Mouse (Mus musculus) embryonic facial prominence, embryonic 15.5 days (tissue): ENCODE data around the gene Gm45799. TPM values are rescaled to one million over a fixed set of nuclear protein-coding genes. Genes with fewer than 3 reads are reported as not detected.
A peak's percentile ranks its signal among the peaks of the same experiment; 100 is the strongest.

Source experiments
- ATAC-seq: fragments of 200-750 bp; cut with Nextera tagmentation; 2 replicates; pipeline ENCODE4 v1.8.0; 2017; ENCODE audit warnings: low read depth, moderate TSS enrichment; ENCODE audit not compliant: insufficient number of reproducible peaks, low FRiP score, low TSS enrichment
- H3K27ac ChIP-seq: fragments of 300-500 bp; sonication (generic); replicated peaks from 2 replicates; pipeline ENCODE4 v1.5.1; 2015; ENCODE audit warnings: mild to moderate bottlenecking, inconsistent platforms
- H3K27me3 ChIP-seq: fragments of 300-500 bp; sonication (generic); 2 replicates; pipeline ENCODE4 v1.6.1; 2015; ENCODE audit warnings: inconsistent platforms
- H3K36me3 ChIP-seq: fragments of 300-500 bp; sonication (generic); 2 replicates; pipeline ENCODE4 v1.6.1; 2015; ENCODE audit warnings: mild to moderate bottlenecking, inconsistent platforms
- H3K4me1 ChIP-seq: fragments of 300-500 bp; sonication (generic); 2 replicates; pipeline ENCODE4 v1.6.1; 2015; ENCODE audit warnings: inconsistent platforms
- H3K4me2 ChIP-seq: fragments of 300-500 bp; sonication (generic); replicated peaks from 2 replicates; pipeline ENCODE4 v1.6.1; 2015; ENCODE audit warnings: mild to moderate bottlenecking, inconsistent platforms
- H3K4me3 ChIP-seq: fragments of 300-500 bp; sonication (generic); replicated peaks from 2 replicates; pipeline ENCODE4 v1.5.1; 2015; ENCODE audit warnings: mild to moderate bottlenecking, inconsistent platforms
- H3K9ac ChIP-seq: fragments of 300-500 bp; sonication (generic); 2 replicates; pipeline ENCODE4 v1.6.1; 2015; ENCODE audit warnings: inconsistent platforms
- H3K9me3 ChIP-seq: fragments of 300-500 bp; sonication (generic); replicated peaks from 2 replicates; pipeline ENCODE4 v1.6.1; 2016; ENCODE audit warnings: inconsistent platforms
- WGBS: fragments of 180-500 bp; shearing (Covaris S2); methylation state at CpG from one replicate; pipeline ENCODE4 v1.1.7; 2015; 5-methylcytosine and 5-hydroxymethylcytosine counted together
- polyA plus RNA-seq: library from polyadenylated mRNA; unstranded; fragments of >200 nt; fragmentation: Nextera tagmentation; extraction: Ambion mirVana; gene quantifications from 2 replicates; pipeline ENCODE4 v1.2.1, GENCODE M21; 2015

Gene Gm45799
- polyA plus RNA-seq, 1 experiment from 2014 or later, result 33.1 TPM

DNA sequence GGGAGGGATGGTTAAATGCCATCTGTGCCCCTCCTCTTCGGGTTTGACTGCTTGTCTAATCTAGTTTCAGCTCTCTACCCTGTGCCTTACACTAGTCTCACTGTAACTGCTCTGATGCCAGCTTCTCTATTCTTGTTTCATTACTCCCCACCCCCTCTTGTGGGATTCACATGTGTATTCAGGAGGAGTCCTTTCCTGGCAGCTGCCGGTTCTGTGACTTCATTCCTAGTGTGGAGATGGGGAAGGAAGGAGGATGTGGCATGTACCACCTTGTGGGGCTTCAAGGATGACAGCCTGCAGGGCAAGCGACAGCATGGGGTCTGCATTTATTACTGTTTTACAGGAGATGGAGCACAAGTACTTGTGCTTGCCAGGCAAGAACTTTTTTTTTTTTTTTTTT, 1.6 kb downstream of the Gm45799 start:
- no peaks in the 10 kb centered on the region for H3K9me3 ChIP-seq
- H3K9ac ChIP-seq, result no peak overlapping the region
- no peak for ATAC-seq
- no peaks in the 10 kb centered on the region for H3K27me3 ChIP-seq
- H3K4me1 ChIP-seq, result peaks cover 32% of the 10 kb centered on the region
- 48% methylated on average over 3 of the region's 3 CpGs for WGBS
- H3K27ac ChIP-seq, result 0 out of 2 replicates have a peak overlapping the region, but pooled peaks have one; percentile 12
- peaks cover 30% of the 10 kb centered on the region for H3K36me3 ChIP-seq
- peak overlapping the region; percentile 86; the same call in 1 of the 2 replicates for H3K4me2 ChIP-seq
- peak overlapping the region; percentile 85 for H3K4me3 ChIP-seq

- peak; percentile 90 for ATAC-seq
- H3K4me2 ChIP-seq, result peak within 1 kb of the TSS; percentile 83
- H3K4me1 ChIP-seq, result peaks cover 8% of the 10 kb centered on the region
- 2% methylated on average over 17 of the region's 17 CpGs for WGBS
- peak within 1 kb of the TSS; percentile 71 for H3K27ac ChIP-seq
- no peaks in the 10 kb centered on the region for H3K27me3 ChIP-seq
- H3K4me3 ChIP-seq, result peak within 1 kb of the TSS; percentile 49
- peak within 1 kb of the TSS; percentile 31 for H3K9ac ChIP-seq
- H3K36me3 ChIP-seq, result peaks cover 3% of the 10 kb centered on the region; the same call in 1 of the 2 replicates
- H3K9me3 ChIP-seq, result no peaks in the 10 kb centered on the region
Observed at GRCm38 (mm10) chr7:105650639-105651435, 10.5 kb downstream of the Gm45799 start, which contains the start of gene Dnhd1. Gene Dnhd1, plus strand, starts transcription at chr7:105650827.

DNA sequence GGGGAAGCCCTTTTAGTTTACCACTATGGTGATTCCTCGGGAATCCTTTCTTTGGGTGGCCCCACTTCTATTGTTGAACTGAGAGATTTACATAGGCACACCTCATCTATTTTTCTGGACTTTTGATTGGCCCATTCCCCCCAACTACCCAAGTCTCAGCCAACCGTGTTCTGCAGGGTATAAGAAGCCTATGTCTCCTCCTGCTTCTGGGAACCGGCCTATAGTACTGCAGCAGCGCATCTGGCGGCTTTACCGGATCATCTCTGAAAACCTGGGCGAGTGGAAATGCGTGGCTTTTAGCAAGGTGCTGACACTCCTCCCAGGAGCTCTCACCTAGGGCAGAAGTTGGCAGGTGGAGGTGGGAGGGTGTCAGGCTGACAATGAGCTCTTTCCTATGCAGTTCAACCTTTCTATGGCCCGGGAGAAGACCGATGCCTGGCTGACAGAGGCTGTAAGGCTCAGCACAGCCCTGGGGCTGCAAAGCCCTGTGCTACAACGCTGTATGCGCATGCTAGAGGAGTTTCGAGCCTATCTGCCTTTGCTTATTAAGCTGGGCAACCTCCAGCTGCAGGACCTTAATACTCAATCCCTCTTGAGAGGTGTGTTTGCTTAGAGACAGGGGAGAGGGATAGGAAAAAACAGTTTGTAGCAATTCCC, 45.3 kb downstream of the Gm45799 start:
- Histone ChIP-seq H3K36me3 (no peaks in the 10 kb centered on the region), H3K4me2 (no peak overlapping the region), H3K27ac (no peak overlapping the region), H3K9ac (no peak overlapping the region), H3K9me3 (no peaks in the 10 kb centered on the region), H3K27me3 (no peaks in the 10 kb centered on the region), H3K4me3 (no peak overlapping the region), H3K4me1 (no peaks in the 10 kb centered on the region)
- ATAC-seq, result no peak
- WGBS, result 18% methylated on average over 13 of the region's 13 CpGs

DNA sequence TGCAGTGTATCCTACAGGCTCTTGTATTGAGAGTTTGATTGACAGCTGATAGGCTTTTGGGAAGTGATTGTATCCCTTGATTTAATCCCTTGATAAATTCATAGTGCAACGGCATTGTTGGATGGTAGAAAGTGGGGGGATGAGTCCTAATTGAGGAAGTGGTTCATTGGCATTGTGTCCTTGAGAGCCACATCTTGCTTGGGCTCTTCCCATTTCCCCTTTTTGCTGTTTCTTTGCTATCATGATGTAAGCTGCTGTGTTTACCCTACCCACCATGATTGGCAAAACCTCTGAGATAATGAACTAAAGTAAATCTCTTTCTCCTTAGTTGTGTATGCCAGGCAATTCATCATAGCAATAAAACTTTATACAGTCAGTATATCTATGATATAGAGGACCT, 50.5 kb downstream of the Gm45799 start:
- no peaks in the 10 kb centered on the region for H3K36me3 ChIP-seq
- H3K4me3 ChIP-seq, result no peak overlapping the region
- no peak for ATAC-seq
- WGBS, result 58% methylated on average over 1 of the region's 1 CpGs
- H3K4me1 ChIP-seq, result no peaks in the 10 kb centered on the region
- H3K4me2 ChIP-seq, result no peak overlapping the region
- no peak overlapping the region for H3K27ac ChIP-seq
- no peaks in the 10 kb centered on the region for H3K9me3 ChIP-seq
- no peaks in the 10 kb centered on the region for H3K27me3 ChIP-seq
- H3K9ac ChIP-seq, result no peak overlapping the region

DNA sequence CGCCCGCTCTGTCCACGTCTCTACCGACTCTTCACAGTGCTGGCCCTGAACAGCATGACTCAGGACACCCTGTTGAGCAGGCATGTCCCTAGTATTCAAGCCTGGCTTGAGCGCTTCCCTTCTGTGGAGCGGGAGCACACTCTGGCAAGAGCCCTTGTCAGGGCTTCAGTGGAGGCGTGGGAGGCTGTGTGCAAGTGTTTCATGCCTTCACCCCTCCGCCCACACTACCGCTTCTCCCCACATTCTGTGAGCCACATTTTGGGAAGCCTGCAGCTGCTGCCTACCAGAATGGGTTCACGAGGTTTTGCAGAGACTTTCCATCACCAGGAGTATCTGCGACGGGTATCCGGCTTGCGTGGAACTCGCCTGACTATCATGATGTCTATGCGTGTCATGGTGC, 62.8 kb downstream of the Gm45799 start:
- Histone ChIP-seq H3K27ac (no peak overlapping the region), H3K36me3 (no peaks in the 10 kb centered on the region), H3K9ac (no peak overlapping the region), H3K9me3 (no peaks in the 10 kb centered on the region), H3K4me3 (no peak overlapping the region), H3K4me2 (no peak overlapping the region), H3K27me3 (no peaks in the 10 kb centered on the region), H3K4me1 (no peaks in the 10 kb centered on the region)
- no peak for ATAC-seq
- WGBS, result 85% methylated on average over 16 of the region's 16 CpGs

DNA sequence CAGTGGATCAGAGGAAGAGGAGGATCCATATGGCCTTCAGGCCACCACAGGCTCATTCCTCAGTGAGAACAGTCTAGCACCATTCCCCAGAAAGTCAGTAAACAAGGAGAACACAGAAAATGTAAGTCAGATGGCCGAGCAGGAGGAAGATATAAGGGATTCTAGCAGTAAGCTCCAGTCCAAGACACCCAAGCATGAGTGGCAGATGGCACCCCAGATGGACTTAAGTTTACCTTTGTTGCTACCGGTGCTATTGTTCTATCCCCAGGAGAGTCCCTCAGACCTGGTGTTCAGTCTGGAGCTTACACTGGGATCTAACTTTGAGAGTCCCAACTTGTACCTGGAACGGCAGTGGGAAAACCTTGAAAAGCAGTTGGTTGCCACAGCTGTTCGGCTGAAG, 63.5 kb downstream of the Gm45799 start:
- H3K27me3 ChIP-seq, result no peaks in the 10 kb centered on the region

GRCm38 (mm10) chr7:105708733-105709132, 68.4 kb downstream of the Gm45799 start:
- no peak for ATAC-seq
- Histone ChIP-seq H3K9me3 (no peaks in the 10 kb centered on the region), H3K27me3 (no peaks in the 10 kb centered on the region), H3K4me2 (no peak overlapping the region), H3K27ac (no peak overlapping the region), H3K4me1 (no peaks in the 10 kb centered on the region), H3K36me3 (no peaks in the 10 kb centered on the region), H3K9ac (no peak overlapping the region), H3K4me3 (no peak overlapping the region)
- 87% methylated on average over 5 of the region's 5 CpGs for WGBS

More for the DNA sequence above, 63.5 kb downstream of the Gm45799 start:
- H3K4me1 ChIP-seq, result no peaks in the 10 kb centered on the region
- no peak overlapping the region for H3K4me2 ChIP-seq
- no peak overlapping the region for H3K9ac ChIP-seq
- no peaks in the 10 kb centered on the region for H3K36me3 ChIP-seq
- H3K4me3 ChIP-seq, result no peak overlapping the region
- H3K9me3 ChIP-seq, result no peaks in the 10 kb centered on the region
- ATAC-seq, result no peak
- no peak overlapping the region for H3K27ac ChIP-seq
- WGBS, result 86% methylated on average over 4 of the region's 4 CpGs

- Histone ChIP-seq H3K4me1 (no peaks in the 10 kb centered on the region), H3K4me3 (no peak overlapping the region), H3K9ac (no peak overlapping the region), H3K9me3 (no peaks in the 10 kb centered on the region), H3K27me3 (no peaks in the 10 kb centered on the region), H3K4me2 (no peak overlapping the region), H3K36me3 (no peaks in the 10 kb centered on the region), H3K27ac (no peak overlapping the region)
- WGBS, result 61% methylated on average over 3 of the region's 3 CpGs
- ATAC-seq, result no peak
Observed at GRCm38 (mm10) chr7:105715366-105715765, 75.0 kb downstream of the Gm45799 start.

DNA sequence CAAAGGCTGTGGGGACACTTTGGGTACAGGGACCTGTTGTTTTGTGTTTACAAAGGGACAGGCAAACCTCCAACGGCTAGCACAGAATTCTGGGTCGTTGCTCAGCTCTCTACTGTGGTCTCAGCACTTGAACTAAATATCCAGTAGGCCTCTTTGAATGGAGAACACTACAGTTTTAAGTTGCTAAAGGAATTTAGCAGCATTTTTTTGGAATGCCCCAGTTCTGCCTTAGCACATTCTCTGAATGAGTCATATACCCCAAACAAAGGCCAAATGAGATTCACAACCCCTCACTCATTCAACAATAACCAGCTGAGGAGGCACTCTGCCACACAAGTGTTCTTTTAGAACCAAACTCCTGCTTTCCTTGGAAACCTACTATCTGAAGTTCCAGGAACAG, 81.6 kb downstream of the Gm45799 start:
- Histone ChIP-seq H3K4me1 (peaks cover 4% of the 10 kb centered on the region; the same call in 1 of the 2 replicates), H3K9me3 (no peaks in the 10 kb centered on the region), H3K9ac (no peak overlapping the region), H3K4me2 (no peak overlapping the region), H3K27me3 (no peaks in the 10 kb centered on the region), H3K4me3 (no peak overlapping the region), H3K36me3 (no peaks in the 10 kb centered on the region), H3K27ac (no peak overlapping the region)
- WGBS, result 74% methylated on average over 2 of the region's 2 CpGs
- ATAC-seq, result no peak

- Histone ChIP-seq H3K36me3 (peaks cover 25% of the 10 kb centered on the region), H3K27ac (no peak overlapping the region), H3K4me3 (no peak overlapping the region), H3K4me1 (peaks cover 4% of the 10 kb centered on the region; the same call in 1 of the 2 replicates), H3K4me2 (no peak overlapping the region), H3K9me3 (no peaks in the 10 kb centered on the region), H3K27me3 (no peaks in the 10 kb centered on the region), H3K9ac (no peak overlapping the region)
- 82% methylated on average over 4 of the region's 4 CpGs for WGBS
- ATAC-seq, result peak; percentile 66; the same call in 1 of the 2 replicates
Observed at GRCm38 (mm10) chr7:105726144-105726979, 86.0 kb downstream of the Gm45799 start.

GRCm38 (mm10) chr7:105726980-105727325, 86.6 kb downstream of the Gm45799 start:
- H3K4me3 ChIP-seq, result no peak overlapping the region
- no peak overlapping the region for H3K9ac ChIP-seq
- no peak for ATAC-seq
- 85% methylated on average over 4 of the region's 4 CpGs for WGBS
- peaks cover 4% of the 10 kb centered on the region; the same call in 1 of the 2 replicates for H3K4me1 ChIP-seq
- peaks cover 31% of the 10 kb centered on the region for H3K36me3 ChIP-seq
- no peaks in the 10 kb centered on the region for H3K27me3 ChIP-seq
- no peak overlapping the region for H3K4me2 ChIP-seq
- no peaks in the 10 kb centered on the region for H3K9me3 ChIP-seq
- H3K27ac ChIP-seq, result no peak overlapping the region
